Mouse (Mus musculus): Measurements from ENCODE around the gene G430095P16Rik. TPM values are rescaled to one million over a fixed set of nuclear protein-coding genes. Genes with fewer than 3 reads are reported as not detected.

Gene G430095P16Rik
- polyA plus RNA-seq, 1 experiment from 2014 or later: 4.8 TPM

GRCm38 (mm10) chr8:84730541-84731370, 7.9 kb downstream of the G430095P16Rik start:
- peaks cover 52% of the 10 kb centered on the region for H3K4me1 ChIP-seq (ENCODE audit: insufficient read depth)
- H3K9ac ChIP-seq (replicated peaks): peak overlapping the region; percentile 63
- WGBS (ENCODE audit: insufficient replicate concordance): 29% methylated on average over 9 of the region's 9 CpGs
- peak overlapping the region; percentile 88 for H3K27ac ChIP-seq (ENCODE audit: low read depth)
- H3K4me2 ChIP-seq (ENCODE audit: low read depth, low read length): peak overlapping the region; percentile 69
- peak; percentile 90 for ATAC-seq
- TF ChIP-seq CTCF (IDR thresholded peaks at IDR 0.05; ENCODE audit: low read depth) (no peak), EP300 (IDR thresholded peaks at IDR 0.05; ENCODE audit: low read depth) (peak; percentile 99)
- no peaks in the 10 kb centered on the region for H3K9me3 ChIP-seq (ENCODE audit: low read length)
- peaks cover 7% of the 10 kb centered on the region; the same call in 1 of the 2 replicates for H3K36me3 ChIP-seq (replicated peaks; ENCODE audit: insufficient read depth, low read length)
- peak; percentile 86 for DNase-seq
- H3K27me3 ChIP-seq (ENCODE audit: insufficient read depth, low read length): no peaks in the 10 kb centered on the region
- H3K4me3 ChIP-seq (ENCODE audit: low read depth, low read length): no peak overlapping the region; the same call in 1 of the 2 replicates

DNA sequence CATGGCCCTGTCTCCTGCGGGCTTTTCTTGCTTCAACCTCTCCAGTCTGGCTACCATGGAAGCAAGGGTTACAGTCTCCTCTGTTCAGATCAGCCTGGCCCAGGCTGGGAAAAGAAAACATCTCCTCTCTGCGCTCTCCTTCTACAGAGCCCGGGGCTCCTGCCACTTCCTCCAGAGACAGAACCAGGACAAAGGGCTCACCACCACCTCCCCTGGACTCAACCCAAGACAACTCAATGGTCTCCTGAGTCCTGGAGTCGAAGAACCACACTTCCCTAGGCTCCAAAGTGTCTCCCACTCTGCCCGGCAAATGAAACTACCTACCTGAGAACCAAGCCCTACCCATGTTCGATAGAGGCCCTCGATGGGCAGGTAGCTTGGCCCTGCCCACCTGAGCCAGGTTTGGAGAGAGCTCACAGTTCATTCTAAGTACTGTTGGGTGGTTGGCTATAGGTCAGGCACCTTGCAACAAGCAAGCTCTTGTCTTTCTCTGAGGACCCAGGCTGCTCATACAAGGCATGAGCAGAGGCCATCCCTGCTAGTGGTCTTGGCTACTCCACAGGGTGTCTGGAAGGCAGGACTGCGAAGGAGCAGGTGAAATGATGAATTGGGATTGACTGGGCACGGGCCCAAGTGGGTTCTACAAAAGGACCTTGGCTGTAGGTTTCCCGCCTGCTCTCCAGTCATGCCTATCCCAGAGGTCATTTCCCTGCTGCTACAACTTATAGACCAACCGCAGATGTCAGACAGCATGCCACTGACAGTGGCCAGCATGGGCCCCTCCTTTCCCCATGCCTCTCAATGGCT, 8.8 kb downstream of the G430095P16Rik start:
- ATAC-seq: no peak
- WGBS (ENCODE audit: insufficient replicate concordance): 64% methylated on average over 11 of the region's 11 CpGs
- Histone ChIP-seq H3K4me3 (ENCODE audit: low read depth, low read length) (no peak overlapping the region), H3K27me3 (ENCODE audit: insufficient read depth, low read length) (no peaks in the 10 kb centered on the region), H3K36me3 (replicated peaks; ENCODE audit: insufficient read depth, low read length) (peaks cover under 1% of the 10 kb centered on the region; the same call in 1 of the 2 replicates), H3K9ac (replicated peaks) (peak overlapping the region; percentile 63), H3K27ac (ENCODE audit: low read depth) (peak overlapping the region; percentile 88), H3K9me3 (ENCODE audit: low read length) (no peaks in the 10 kb centered on the region), H3K4me2 (ENCODE audit: low read depth, low read length) (peak overlapping the region; percentile 69), H3K4me1 (ENCODE audit: insufficient read depth) (peaks cover 43% of the 10 kb centered on the region)
- TF ChIP-seq CTCF (IDR thresholded peaks at IDR 0.05; ENCODE audit: low read depth) (no peak), EP300 (IDR thresholded peaks at IDR 0.05; ENCODE audit: low read depth) (no peak)
- no peak for DNase-seq

- H3K9ac ChIP-seq (replicated peaks): no peak overlapping the region
- 79% methylated on average over 5 of the region's 5 CpGs for WGBS (ENCODE audit: insufficient replicate concordance)
- H3K4me1 ChIP-seq (ENCODE audit: insufficient read depth): peaks cover 41% of the 10 kb centered on the region
- H3K27me3 ChIP-seq (ENCODE audit: insufficient read depth, low read length): no peaks in the 10 kb centered on the region
- TF ChIP-seq CTCF (IDR thresholded peaks at IDR 0.05; ENCODE audit: low read depth): no peak
- no peak for TF ChIP-seq EP300 (IDR thresholded peaks at IDR 0.05; ENCODE audit: low read depth)
- no peaks in the 10 kb centered on the region for H3K9me3 ChIP-seq (ENCODE audit: low read length)
- H3K36me3 ChIP-seq (replicated peaks; ENCODE audit: insufficient read depth, low read length): no peaks in the 10 kb centered on the region
- H3K4me3 ChIP-seq (ENCODE audit: low read depth, low read length): no peak overlapping the region
- H3K4me2 ChIP-seq (ENCODE audit: low read depth, low read length): no peak overlapping the region
- ATAC-seq (no peak), DNase-seq (no peak)
- 0 out of 2 replicates have a peak overlapping the region, but pooled peaks have one; percentile 22 for H3K27ac ChIP-seq (ENCODE audit: low read depth)
Measured at GRCm38 (mm10) chr8:84732545-84732944, 9.7 kb downstream of the G430095P16Rik start.

GRCm38 (mm10) chr8:84732996-84733395, 10.2 kb downstream of the G430095P16Rik start:
- WGBS (ENCODE audit: insufficient replicate concordance): 67% methylated on average over 6 of the region's 6 CpGs
- ATAC-seq (no peak), DNase-seq (no peak)
- Histone ChIP-seq H3K27me3 (ENCODE audit: insufficient read depth, low read length) (no peaks in the 10 kb centered on the region), H3K4me1 (ENCODE audit: insufficient read depth) (peaks cover 46% of the 10 kb centered on the region), H3K9ac (replicated peaks) (no peak overlapping the region), H3K4me2 (ENCODE audit: low read depth, low read length) (no peak overlapping the region), H3K36me3 (replicated peaks; ENCODE audit: insufficient read depth, low read length) (no peaks in the 10 kb centered on the region), H3K4me3 (ENCODE audit: low read depth, low read length) (no peak overlapping the region), H3K9me3 (ENCODE audit: low read length) (no peaks in the 10 kb centered on the region), H3K27ac (ENCODE audit: low read depth) (no peak overlapping the region)
- no peak for TF ChIP-seq EP300 (IDR thresholded peaks at IDR 0.05; ENCODE audit: low read depth)
- TF ChIP-seq CTCF (IDR thresholded peaks at IDR 0.05; ENCODE audit: low read depth): no peak

GRCm38 (mm10) chr8:84733959-84734358, 11.2 kb downstream of the G430095P16Rik start:
- Histone ChIP-seq H3K4me3 (ENCODE audit: low read depth, low read length) (no peak overlapping the region), H3K36me3 (replicated peaks; ENCODE audit: insufficient read depth, low read length) (no peaks in the 10 kb centered on the region), H3K9me3 (ENCODE audit: low read length) (no peaks in the 10 kb centered on the region), H3K27ac (ENCODE audit: low read depth) (no peak overlapping the region), H3K9ac (replicated peaks) (0 out of 2 replicates have a peak overlapping the region, but pooled peaks have one; percentile 16), H3K27me3 (ENCODE audit: insufficient read depth, low read length) (no peaks in the 10 kb centered on the region), H3K4me1 (ENCODE audit: insufficient read depth) (peaks cover 42% of the 10 kb centered on the region), H3K4me2 (ENCODE audit: low read depth, low read length) (no peak overlapping the region)
- TF ChIP-seq EP300 (IDR thresholded peaks at IDR 0.05; ENCODE audit: low read depth) (no peak), CTCF (IDR thresholded peaks at IDR 0.05; ENCODE audit: low read depth) (no peak)
- ATAC-seq (no peak), DNase-seq (no peak)
- 84% methylated on average over 6 of the region's 6 CpGs for WGBS (ENCODE audit: insufficient replicate concordance)

- ATAC-seq (no peak), DNase-seq (no peak)
- Histone ChIP-seq H3K4me3 (ENCODE audit: low read depth, low read length) (no peak overlapping the region), H3K27me3 (ENCODE audit: insufficient read depth, low read length) (no peaks in the 10 kb centered on the region), H3K4me2 (ENCODE audit: low read depth, low read length) (no peak overlapping the region), H3K9me3 (ENCODE audit: low read length) (no peaks in the 10 kb centered on the region), H3K4me1 (ENCODE audit: insufficient read depth) (peaks cover 34% of the 10 kb centered on the region), H3K9ac (replicated peaks) (no peak overlapping the region), H3K27ac (ENCODE audit: low read depth) (no peak overlapping the region), H3K36me3 (replicated peaks; ENCODE audit: insufficient read depth, low read length) (no peaks in the 10 kb centered on the region)
- TF ChIP-seq EP300 (IDR thresholded peaks at IDR 0.05; ENCODE audit: low read depth) (no peak), CTCF (IDR thresholded peaks at IDR 0.05; ENCODE audit: low read depth) (no peak)
- WGBS (ENCODE audit: insufficient replicate concordance): 82% methylated on average over 2 of the region's 2 CpGs
Measured at GRCm38 (mm10) chr8:84734680-84735079, 11.9 kb downstream of the G430095P16Rik start.

Data from liver, postnatal 0 days (tissue).